Mouse (Mus musculus) WW6 (cell line): ENCODE data around the gene Olfr463.

ENCODE experiments used
- DNase-seq: peaks from one replicate; pipeline ENCODE4 v3.0.0-alpha.2; 2013; ENCODE audit warnings: low read depth, low spot score

The Olfr463 gene

DNA sequence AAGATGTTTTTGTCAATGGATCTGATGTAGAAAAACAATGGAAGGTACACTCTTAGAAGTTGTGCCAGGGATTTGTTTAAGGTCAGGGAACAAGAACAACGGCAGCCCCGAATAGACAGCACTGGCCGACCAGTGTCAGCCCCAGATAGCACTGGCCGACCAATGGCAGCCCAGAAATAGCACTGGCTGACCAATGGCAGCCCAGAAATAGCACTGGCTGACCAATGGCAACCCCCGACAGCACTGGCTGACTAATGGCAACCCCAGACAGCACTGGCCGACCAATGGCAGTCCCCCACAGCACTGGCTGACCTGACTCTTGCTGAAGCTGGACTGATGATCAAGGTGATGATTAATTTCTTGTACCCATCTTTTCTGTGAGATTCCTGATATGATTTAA is 49.3 kb downstream of the Olfr463 start:
- no peak for DNase-seq

DNA sequence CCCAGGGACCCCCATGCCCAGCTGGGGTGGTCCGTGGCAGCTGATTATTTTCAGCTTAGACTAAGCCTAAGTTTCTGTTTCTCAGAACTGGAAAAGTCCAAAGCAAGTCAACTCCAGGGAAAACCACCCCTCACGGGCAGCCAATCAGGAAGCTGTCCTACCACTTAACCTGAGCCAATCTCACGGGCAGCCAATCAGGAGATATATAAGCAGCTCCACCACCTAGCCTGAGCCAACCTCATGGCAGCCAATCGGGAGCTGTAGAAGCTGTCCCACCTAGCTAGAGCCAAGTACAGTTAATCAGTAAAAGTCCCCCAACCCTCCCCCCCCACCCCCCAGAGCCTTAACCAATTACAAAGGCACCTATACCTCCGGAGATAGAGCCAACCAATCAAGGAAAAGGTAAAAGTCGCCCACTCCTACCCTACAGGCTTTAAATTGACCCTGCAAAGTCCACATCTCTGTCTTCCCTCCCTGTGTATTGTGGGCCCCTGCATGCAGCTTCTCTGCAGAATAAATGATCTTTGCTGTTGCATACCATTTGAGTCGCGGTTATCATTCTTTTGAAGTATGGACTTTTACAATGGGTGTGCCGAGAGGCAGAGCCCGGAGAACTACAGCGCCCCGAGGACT is 50.1 kb downstream of the Olfr463 start:
- no peak for DNase-seq
